Mouse (Mus musculus) gastrocnemius, postnatal 25 days (tissue): Measurements from ENCODE around the gene Nup210l. TPM values are rescaled to one million over a fixed set of nuclear protein-coding genes. Genes with fewer than 3 reads are reported as not detected.

Experiments
- DNase-seq: peaks from one replicate; pipeline ENCODE4 v3.0.0; 2022
- microRNA-seq, 2 experiments: library from miRNA; unstranded; fragments of <30 nt; microRNA quantifications; one replicate each; pipeline ENCODE4 v1.2.0; 2021; ENCODE audit warnings: borderline replicate concordance in 2 of 2
- total RNA-seq, 2 experiments: library from RNA; stranded (reverse); gene quantifications; 1 replicate in 1 of 2; 2 replicates in 1 of 2; pipeline ENCODE4 v1.2.3; 2021

Nup210l gene
- total RNA-seq, 2 experiments from 2014 or later = 0.05 to 0.08 TPM

DNA sequence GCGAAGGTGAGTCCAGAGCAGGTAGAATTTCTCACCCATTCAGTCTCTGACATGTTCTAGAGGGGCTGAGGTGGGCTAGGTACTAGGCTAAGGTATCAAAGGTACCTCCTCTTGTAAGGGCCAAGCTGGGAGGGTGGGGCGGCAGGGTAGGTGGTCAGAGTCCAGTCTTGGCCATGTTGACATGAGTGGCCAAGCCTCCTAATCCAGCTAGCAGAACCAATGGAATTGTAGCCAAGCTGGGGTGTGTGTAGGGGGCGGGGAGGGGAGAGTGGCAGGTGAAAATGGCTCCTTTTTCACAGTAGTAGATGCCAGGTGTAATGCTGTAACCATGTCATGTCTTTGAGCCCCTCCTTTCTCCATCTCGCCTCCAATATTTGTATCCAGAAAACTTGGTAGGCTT lies 154.6 kb downstream of the Nup210l start:
- DNase-seq = no peak

Small RNA genes lying within 50 kb of the gene (microRNA-seq; reads per million reads assigned to microRNA genes)
- gene Mir190b = 36.1 to 62.5 reads per million in 2 experiments

Other genes with a start within 250 kb of the Nup210l start
- 1 to 10 TPM; 3.1 to 4.2 TPM for gene Il6ra, start 190.9 kb upstream of the Nup210l start, total RNA-seq
- 10 to 100 TPM; 14.1 to 15.1 TPM for gene Atp8b2, start 140.6 kb upstream of the Nup210l start, total RNA-seq
- gene Hax1, start 105.4 kb upstream of the Nup210l start, total RNA-seq = 10 to 100 TPM; 44.7 to 54.8 TPM
- 10 to 100 TPM; 84.1 to 84.9 TPM for gene 4933434E20Rik, start 52.5 kb upstream of the Nup210l start, total RNA-seq
- gene Ubap2l, start 51.5 kb upstream of the Nup210l start, total RNA-seq = 10 to 100 TPM; 79.1 to 79.3 TPM
- 100 to 1,000 TPM; 133 to 716 TPM for gene Tpm3, start 31.5 kb upstream of the Nup210l start, total RNA-seq
- 100 to 1,000 TPM; 823 to 860 TPM for gene Rps27, start 109.5 kb downstream of the Nup210l start, total RNA-seq
- 1 to 10 TPM; 7.1 to 8.8 TPM for gene Rab13, start 109.6 kb downstream of the Nup210l start, total RNA-seq
- gene Jtb, start 127.5 kb downstream of the Nup210l start, total RNA-seq = 10 to 100 TPM; 54.3 to 56.9 TPM
- gene Creb3l4, start 139.4 kb downstream of the Nup210l start, total RNA-seq = under 1 TPM in 1 of 2 experiments, not detected in 1; 0.35 TPM
- 10 to 100 TPM; 49.6 to 54.7 TPM for gene Slc39a1, start 144.0 kb downstream of the Nup210l start, total RNA-seq
- gene Crtc2, start 150.0 kb downstream of the Nup210l start, total RNA-seq = 10 to 100 TPM; 13.9 to 16.9 TPM
- gene Dennd4b, start 161.1 kb downstream of the Nup210l start, total RNA-seq = 10 to 100 TPM; 71.3 to 76.9 TPM
- gene Gatad2b, start 189.0 kb downstream of the Nup210l start, total RNA-seq = 10 to 100 TPM; 37.2 to 40.0 TPM